Mouse (Mus musculus) lung, postnatal 0 days (tissue): ENCODE results near the gene Sumf1. TPM values are rescaled to one million over a fixed set of nuclear protein-coding genes. Genes with fewer than 3 reads are reported as not detected.
A peak's percentile ranks its signal among the peaks of the same experiment; 100 is the strongest.

Experiments used
- ATAC-seq: fragments of 200-750 bp; cut with Nextera tagmentation; 2 replicates; pipeline ENCODE4 v1.8.0; 2017; ENCODE audit warnings: moderate library complexity
- DNase-seq: peaks from one replicate; pipeline ENCODE4 v3.0.0-alpha.2; 2016; ENCODE audit warnings: low spot score
- H3K27ac ChIP-seq: fragments of 300-500 bp; sonication (generic); 2 replicates; pipeline ENCODE4 v1.5.1; 2014; ENCODE audit warnings: antibody characterized with exemption, mild to moderate bottlenecking, low read length, mixed read lengths
- H3K27me3 ChIP-seq: fragments of 300-500 bp; sonication (generic); replicated peaks from 2 replicates; pipeline ENCODE4 v1.6.1; 2014; ENCODE audit warnings: low read length, mixed read lengths; ENCODE audit not compliant: insufficient read depth
- H3K36me3 ChIP-seq: fragments of 300-500 bp; sonication (generic); 2 replicates; pipeline ENCODE4 v1.6.1; 2014; ENCODE audit warnings: low read length, mixed read lengths; ENCODE audit not compliant: insufficient read depth
- H3K4me1 ChIP-seq: fragments of 300-500 bp; sonication (generic); 2 replicates; pipeline ENCODE4 v1.6.1; 2014; ENCODE audit warnings: antibody characterized with exemption, low read depth, low read length, mixed read lengths; ENCODE audit not compliant: insufficient read depth
- H3K4me2 ChIP-seq: fragments of 300-500 bp; sonication (generic); replicated peaks from 2 replicates; pipeline ENCODE4 v1.6.1; 2014; ENCODE audit warnings: low read depth, mild to moderate bottlenecking, low read length, moderate library complexity, mixed read lengths
- H3K4me3 ChIP-seq: fragments of 300-500 bp; sonication (generic); 2 replicates; pipeline ENCODE4 v1.5.1; 2014; ENCODE audit warnings: low read depth, low read length
- H3K9ac ChIP-seq: fragments of 300-500 bp; sonication (generic); replicated peaks from 2 replicates; pipeline ENCODE4 v1.6.1; 2014; ENCODE audit warnings: low read depth, mild to moderate bottlenecking
- H3K9me3 ChIP-seq: fragments of 300-500 bp; sonication (generic); 2 replicates; pipeline ENCODE4 v1.6.1; 2016; ENCODE audit warnings: low read length, mixed read lengths
- CTCF ChIP-seq: IDR thresholded peaks from 2 replicates; pipeline ENCODE4 v1.5.1; 2016; ENCODE audit warnings: antibody characterized with exemption, mild to moderate bottlenecking
- EP300 ChIP-seq: IDR thresholded peaks from 2 replicates; pipeline ENCODE4 v1.6.1; 2016; ENCODE audit warnings: antibody characterized with exemption, mild to moderate bottlenecking, control low read depth
- WGBS: fragments of 180-500 bp; shearing (Covaris S2); extraction: QIAGEN DNeasy Blood & Tissue Kit; methylation state at CpG from one replicate; pipeline ENCODE4 v1.1.7; 2014; 5-methylcytosine and 5-hydroxymethylcytosine counted together
- polyA plus RNA-seq: library from polyadenylated mRNA; unstranded; fragments of >200 nt; fragmentation: Nextera tagmentation; extraction: Ambion mirVana; gene quantifications from 2 replicates; pipeline ENCODE4 v1.2.1, GENCODE M21; 2015

Sumf1 gene
- polyA plus RNA-seq, 1 experiment from 2014 or later, result 33.4 TPM

- no peaks in the 10 kb centered on the region for H3K4me1 ChIP-seq
- DNase-seq (no peak), ATAC-seq (no peak)
- no peak overlapping the region for H3K9ac ChIP-seq
- H3K4me3 ChIP-seq, result no peak overlapping the region
- H3K27ac ChIP-seq, result no peak overlapping the region
- no peaks in the 10 kb centered on the region for H3K9me3 ChIP-seq
- no peaks in the 10 kb centered on the region for H3K36me3 ChIP-seq
- no peak for TF ChIP-seq CTCF
- TF ChIP-seq EP300, result no peak
- WGBS, result 55% methylated on average over 4 of the region's 4 CpGs
- no peaks in the 10 kb centered on the region for H3K27me3 ChIP-seq
- no peak overlapping the region for H3K4me2 ChIP-seq
Measured at GRCm38 (mm10) chr6:108110336-108110735, 75.0 kb downstream of the Sumf1 start.

GRCm38 (mm10) chr6:108107376-108107775 is 78.0 kb downstream of the Sumf1 start:
- no peaks in the 10 kb centered on the region for H3K27me3 ChIP-seq

GRCm38 (mm10) chr6:108101936-108102830 is 83.2 kb downstream of the Sumf1 start:
- TF ChIP-seq EP300 (no peak), CTCF (no peak)
- H3K4me1 ChIP-seq, result no peaks in the 10 kb centered on the region
- H3K36me3 ChIP-seq, result no peaks in the 10 kb centered on the region
- DNase-seq, result no peak
- 81% methylated on average over 10 of the region's 10 CpGs for WGBS
- no peaks in the 10 kb centered on the region for H3K27me3 ChIP-seq
- H3K27ac ChIP-seq, result no peak overlapping the region
- H3K9me3 ChIP-seq, result no peaks in the 10 kb centered on the region
- no peak overlapping the region for H3K9ac ChIP-seq
- H3K4me3 ChIP-seq, result no peak overlapping the region
- no peak overlapping the region for H3K4me2 ChIP-seq
- no peak for ATAC-seq

More at GRCm38 (mm10) chr6:108107376-108107775, 78.0 kb downstream of the Sumf1 start:
- Histone ChIP-seq H3K9ac (no peak overlapping the region), H3K4me2 (no peak overlapping the region), H3K36me3 (no peaks in the 10 kb centered on the region), H3K27ac (no peak overlapping the region), H3K9me3 (no peaks in the 10 kb centered on the region), H3K4me3 (no peak overlapping the region), H3K4me1 (no peaks in the 10 kb centered on the region)
- DNase-seq, result no peak
- TF ChIP-seq EP300 (no peak), CTCF (no peak)
- ATAC-seq, result no peak

- Histone ChIP-seq H3K9ac (no peak overlapping the region), H3K9me3 (no peaks in the 10 kb centered on the region), H3K27ac (no peak overlapping the region), H3K4me1 (no peaks in the 10 kb centered on the region), H3K4me2 (no peak overlapping the region), H3K4me3 (no peak overlapping the region), H3K36me3 (no peaks in the 10 kb centered on the region), H3K27me3 (no peaks in the 10 kb centered on the region)
- TF ChIP-seq EP300, result no peak
- TF ChIP-seq CTCF, result no peak
- no peak for DNase-seq
- no peak for ATAC-seq
- WGBS, result 81% methylated on average over 3 of the region's 3 CpGs
Measured at GRCm38 (mm10) chr6:108098846-108099217, 86.5 kb downstream of the Sumf1 start.

- TF ChIP-seq CTCF (peak; percentile 83), EP300 (no peak)
- ATAC-seq (peak; percentile 84), DNase-seq (peak; percentile 95)
- Histone ChIP-seq H3K27me3 (no peaks in the 10 kb centered on the region), H3K9ac (no peak overlapping the region), H3K4me2 (no peak overlapping the region), H3K27ac (no peak overlapping the region), H3K4me3 (no peak overlapping the region), H3K4me1 (no peaks in the 10 kb centered on the region), H3K36me3 (no peaks in the 10 kb centered on the region), H3K9me3 (no peaks in the 10 kb centered on the region)
- WGBS, result 15% methylated on average over 9 of the region's 9 CpGs
Measured at GRCm38 (mm10) chr6:108098171-108098845, 87.1 kb downstream of the Sumf1 start.

- Histone ChIP-seq H3K27ac (no peak overlapping the region), H3K4me1 (no peaks in the 10 kb centered on the region), H3K27me3 (no peaks in the 10 kb centered on the region), H3K9me3 (no peaks in the 10 kb centered on the region), H3K36me3 (no peaks in the 10 kb centered on the region), H3K9ac (no peak overlapping the region), H3K4me3 (no peak overlapping the region), H3K4me2 (no peak overlapping the region)
- no peak for TF ChIP-seq CTCF
- no peak for TF ChIP-seq EP300
- DNase-seq (no peak), ATAC-seq (no peak)
- WGBS, result 85% methylated on average over 5 of the region's 5 CpGs
Measured at GRCm38 (mm10) chr6:108095445-108095844, 89.9 kb downstream of the Sumf1 start.
